Mouse (Mus musculus) myocyte (in vitro differentiated cells): ENCODE data around the gene Acp7.

Experiments
- E2F4 ChIP-seq: IDR thresholded peaks from one replicate; pipeline ENCODE4 v1.6.1; 2011; ENCODE audit warnings: mild to moderate bottlenecking, control low read depth, moderate library complexity; ENCODE audit not compliant: insufficient read depth
- MAX ChIP-seq: IDR thresholded peaks from one replicate; pipeline ENCODE4 v1.6.1; 2011; ENCODE audit warnings: low read depth, mild to moderate bottlenecking, control low read depth
- POLR2A ChIP-seq: IDR thresholded peaks from one replicate; pipeline ENCODE4 v1.6.1; 2011; ENCODE audit warnings: low read depth, mild to moderate bottlenecking, control low read depth, moderate library complexity; ENCODE audit not compliant: insufficient read length
- SRF ChIP-seq: IDR thresholded peaks from one replicate; pipeline ENCODE4 v1.6.1; 2011; ENCODE audit warnings: low read depth; ENCODE audit not compliant: control insufficient read depth, insufficient read length
- TCF12 ChIP-seq: IDR thresholded peaks from one replicate; pipeline ENCODE4 v1.6.1; 2011; ENCODE audit warnings: mild to moderate bottlenecking, control low read depth; ENCODE audit not compliant: poor library complexity, insufficient read depth, severe bottlenecking

- no peak for TF ChIP-seq E2F4
- TF ChIP-seq TCF12 = no peak
- no peak for TF ChIP-seq POLR2A
- TF ChIP-seq MAX = no peak
- TF ChIP-seq SRF = no peak
Observed at GRCm38 (mm10) chr7:28603136-28603535, 28.0 kb downstream of the Acp7 start.
